Mouse (Mus musculus) retina, embryonic 14.5 days (tissue): ENCODE measurements around the gene Hrh1.

ENCODE experiments used
- DNase-seq: peaks from one replicate; pipeline ENCODE4 v3.0.0-alpha.2; 2015; ENCODE audit warnings: low spot score

Hrh1 gene

GRCm38 (mm10) chr6:114406634-114407033, 8.9 kb downstream of the Hrh1 start:
- DNase-seq = peak; percentile 57

GRCm38 (mm10) chr6:114407049-114407448, 9.3 kb downstream of the Hrh1 start:
- DNase-seq = no peak

- DNase-seq = no peak
These were observed 10.5 kb downstream of the Hrh1 start for GRCm38 (mm10) chr6:114408278-114408677.

GRCm38 (mm10) chr6:114411913-114412312, 14.2 kb downstream of the Hrh1 start:
- no peak for DNase-seq

GRCm38 (mm10) chr6:114414510-114414909, 16.8 kb downstream of the Hrh1 start:
- DNase-seq = no peak

- DNase-seq = no peak
These were observed 20.3 kb downstream of the Hrh1 start for GRCm38 (mm10) chr6:114418037-114418436.

- DNase-seq = no peak
These were observed 23.3 kb downstream of the Hrh1 start for GRCm38 (mm10) chr6:114421061-114421460.

GRCm38 (mm10) chr6:114423051-114423676, 25.4 kb downstream of the Hrh1 start:
- DNase-seq = no peak

- no peak for DNase-seq
These were observed 27.6 kb downstream of the Hrh1 start for GRCm38 (mm10) chr6:114425343-114425742.

- DNase-seq = peak; percentile 45
These were observed 29.9 kb downstream of the Hrh1 start for GRCm38 (mm10) chr6:114427641-114428040.

GRCm38 (mm10) chr6:114428831-114429230, 31.1 kb downstream of the Hrh1 start:
- no peak for DNase-seq

GRCm38 (mm10) chr6:114432591-114432990, 34.9 kb downstream of the Hrh1 start:
- no peak for DNase-seq

GRCm38 (mm10) chr6:114434524-114434923, 36.8 kb downstream of the Hrh1 start:
- DNase-seq = no peak

- peak; percentile 52 for DNase-seq
These were observed 42.6 kb downstream of the Hrh1 start for GRCm38 (mm10) chr6:114440302-114440701.

- no peak for DNase-seq
These were observed 43.2 kb downstream of the Hrh1 start for GRCm38 (mm10) chr6:114440788-114441453.

- no peak for DNase-seq
These were observed 46.6 kb downstream of the Hrh1 start for GRCm38 (mm10) chr6:114444247-114444844.

GRCm38 (mm10) chr6:114444976-114445375, 47.2 kb downstream of the Hrh1 start:
- DNase-seq = no peak

- no peak for DNase-seq
These were observed 51.2 kb downstream of the Hrh1 start for GRCm38 (mm10) chr6:114448888-114449287.

- no peak for DNase-seq
These were observed 57.5 kb downstream of the Hrh1 start for GRCm38 (mm10) chr6:114455267-114455666.

- no peak for DNase-seq
These were observed 58.7 kb downstream of the Hrh1 start for GRCm38 (mm10) chr6:114456255-114457042.

GRCm38 (mm10) chr6:114457299-114457698, 59.6 kb downstream of the Hrh1 start:
- no peak for DNase-seq

- DNase-seq = no peak
These were observed 60.5 kb downstream of the Hrh1 start for GRCm38 (mm10) chr6:114458191-114458590.

- DNase-seq = no peak
These were observed 62.2 kb downstream of the Hrh1 start for GRCm38 (mm10) chr6:114459969-114460368.
